Mouse (Mus musculus) layer of hippocampus, postnatal 36 days (tissue): Measurements from ENCODE around the gene Olfr288. TPM values are rescaled to one million over a fixed set of nuclear protein-coding genes. Genes with fewer than 3 reads are reported as not detected.

ENCODE experiments used
- DNase-seq, 2 experiments: peaks; one replicate each; pipeline ENCODE4 v3.0.0; 2022
- total RNA-seq, 2 experiments: library from RNA; stranded (reverse); gene quantifications; 2 replicates each; pipeline ENCODE4 v1.2.3; 2021

The Olfr288 gene
- total RNA-seq: under 1 TPM; 0.18 to 0.40 TPM

GRCm38 (mm10) chr15:98195442-98195841 is at the start of gene Olfr288:
Olfr288 (minus strand) TSS chr15:98195542.
- DNase-seq: no peak

DNA sequence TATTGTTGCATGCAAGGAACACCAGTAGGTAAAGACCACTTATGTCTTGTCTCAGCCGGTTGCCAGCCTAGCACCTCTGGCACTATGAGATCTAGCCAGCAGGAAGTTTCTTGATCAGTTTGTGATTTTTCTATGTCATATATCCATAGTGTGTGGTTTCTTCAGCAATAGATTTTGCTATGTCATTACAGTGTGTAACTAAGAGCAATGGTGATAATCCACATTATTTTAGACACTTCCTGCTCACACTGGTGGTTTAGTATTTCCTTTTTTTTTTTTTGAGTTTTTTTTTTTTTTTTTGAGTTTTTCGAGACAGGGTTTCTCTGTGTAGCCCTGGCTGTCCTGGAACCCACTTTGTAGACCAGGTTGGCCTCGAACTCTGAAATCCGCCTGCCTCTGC is 40.1 kb upstream of the Olfr288 start:
- no peak for DNase-seq

- DNase-seq: no peak
These were observed 39.0 kb upstream of the Olfr288 start, which contains the start of gene Olfr286 for GRCm38 (mm10) chr15:98234350-98234749. Olfr286 (minus strand) TSS chr15:98234450.

GRCm38 (mm10) chr15:98226096-98226495 is 30.8 kb upstream of the Olfr288 start:
- DNase-seq: no peak

DNA sequence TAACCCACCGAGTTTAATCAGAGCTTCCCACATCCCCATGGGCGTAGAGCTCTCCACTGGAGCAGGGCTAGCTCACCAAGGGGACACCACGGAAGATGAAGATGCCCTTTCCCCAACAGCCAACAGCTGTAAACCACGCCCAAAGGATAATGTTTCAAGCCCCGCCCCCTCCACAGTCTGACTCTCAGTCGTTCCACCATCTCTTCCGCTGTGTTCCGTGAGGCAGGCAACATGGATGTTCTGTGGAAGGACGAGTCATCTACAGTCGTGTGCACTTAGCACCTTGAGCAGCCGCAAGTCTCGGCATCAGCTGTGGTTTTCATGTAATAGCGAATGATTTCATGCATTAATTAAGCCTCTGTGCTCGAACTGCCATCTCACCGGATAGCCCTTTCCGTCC is 30.3 kb upstream of the Olfr288 start:
- DNase-seq: no peak

- DNase-seq: no peak
These were observed 27.0 kb upstream of the Olfr288 start for GRCm38 (mm10) chr15:98222377-98222776.

DNA sequence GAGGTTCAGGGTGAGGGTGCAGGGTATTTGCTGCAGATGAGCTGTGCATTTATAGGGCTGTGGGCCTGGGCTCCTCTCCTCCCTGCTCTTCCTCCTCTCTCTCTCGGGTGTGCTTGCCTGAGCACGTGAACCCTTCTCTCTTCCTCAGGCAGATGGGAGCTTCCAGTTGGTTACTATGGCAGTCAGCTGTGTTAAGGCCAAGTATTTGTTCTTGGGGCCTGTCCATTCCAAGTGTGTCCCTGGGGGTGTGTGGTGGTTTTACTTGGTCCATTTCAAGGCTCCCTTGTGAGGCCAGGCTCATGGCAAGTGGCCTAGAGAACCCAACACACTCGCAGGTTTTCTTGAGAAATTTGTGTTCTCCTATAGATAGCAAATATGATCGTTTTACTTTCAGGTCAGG is 25.5 kb upstream of the Olfr288 start, which contains the start of the genes Gm44579 and Olfr287:
TSS of gene Gm44579 (minus strand) at position 101 of the 400 bp plus-strand sequence.
TSS of gene Olfr287 (minus strand) at position 180 of the 400 bp plus-strand sequence.
- no peak for DNase-seq

GRCm38 (mm10) chr15:98214130-98214529 is 18.8 kb upstream of the Olfr288 start:
- DNase-seq: no peak

DNA sequence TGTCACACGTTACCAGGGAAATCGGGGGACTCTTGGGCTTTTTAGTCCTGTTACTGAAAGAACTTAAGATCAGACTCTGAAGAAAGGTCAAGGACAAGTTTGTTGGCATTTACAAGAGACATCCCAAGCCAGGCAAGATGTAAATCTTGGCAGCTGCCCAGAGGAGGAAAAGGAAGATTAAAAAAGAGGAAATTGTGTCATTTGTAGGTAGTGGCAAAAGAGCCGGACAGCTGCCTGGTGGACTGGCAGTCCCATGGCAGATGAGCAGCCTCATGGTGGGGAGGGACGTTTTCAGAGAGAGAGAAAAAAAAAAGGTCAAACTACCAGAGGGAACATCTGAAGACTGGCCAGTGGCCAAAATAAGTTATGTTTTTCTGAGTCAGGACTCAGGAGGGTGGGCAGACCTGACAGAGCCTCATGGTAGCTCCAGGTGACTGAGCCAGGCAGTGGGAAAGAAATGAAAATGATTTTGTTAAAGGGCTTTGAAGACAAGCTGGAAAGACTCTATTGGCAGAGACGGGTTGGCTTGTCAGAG is 18.1 kb upstream of the Olfr288 start:
- no peak for DNase-seq

DNA sequence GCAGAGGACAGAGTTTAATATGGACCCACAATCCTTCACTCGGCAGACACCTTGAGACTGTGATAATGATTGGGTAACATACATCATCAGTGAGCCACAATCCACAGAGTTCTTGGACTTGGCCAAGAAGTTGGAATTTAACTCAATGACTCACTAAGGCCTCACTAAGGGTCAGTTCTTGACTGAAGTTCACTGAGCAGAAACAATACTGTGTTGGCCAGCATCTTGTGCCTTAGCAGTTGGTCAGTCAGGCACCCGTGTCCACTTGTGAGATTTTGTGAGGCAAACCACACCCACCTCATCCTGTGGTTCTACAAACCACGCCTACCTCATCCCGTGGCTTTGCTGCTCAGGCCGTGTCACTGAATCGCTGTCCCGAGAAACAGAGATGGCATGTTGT is 14.3 kb upstream of the Olfr288 start:
- DNase-seq: no peak

- no peak for DNase-seq
These were observed 10.9 kb downstream of the Olfr288 start for GRCm38 (mm10) chr15:98184456-98184855.

DNA sequence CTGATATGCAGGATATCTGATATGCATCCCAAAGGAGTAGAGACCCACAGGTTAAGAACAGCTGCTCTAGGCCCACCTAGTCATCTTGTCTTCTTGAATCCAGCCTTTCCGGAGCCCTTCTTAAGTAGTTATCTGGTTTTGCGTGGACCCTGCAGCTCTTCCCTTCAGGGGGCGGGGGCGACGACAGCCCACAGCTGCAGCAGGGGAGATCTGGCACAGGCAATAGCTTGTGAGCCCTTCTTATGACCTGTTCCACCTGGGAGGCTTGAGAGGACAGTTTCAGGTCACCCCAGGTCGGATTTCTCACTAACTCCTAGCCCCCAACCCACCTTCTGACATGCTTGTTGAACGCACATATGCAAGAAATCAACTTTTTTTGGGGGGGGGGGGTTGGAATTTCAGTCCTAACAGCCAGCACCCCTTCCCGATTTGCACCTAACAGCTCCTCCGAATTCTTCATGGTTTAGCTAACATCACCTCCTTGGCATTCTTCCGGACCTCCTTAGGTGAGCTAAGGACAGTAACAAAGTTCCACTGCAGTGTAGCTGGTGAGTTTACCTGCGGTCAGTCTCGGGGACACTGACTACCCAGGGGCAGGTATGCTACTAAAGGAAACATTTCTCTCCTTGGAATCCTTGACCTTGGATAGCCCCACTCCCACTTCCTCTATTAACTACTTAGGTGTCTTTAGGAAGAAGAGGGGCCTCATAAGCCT is 13.3 kb downstream of the Olfr288 start:
- DNase-seq: no peak

DNA sequence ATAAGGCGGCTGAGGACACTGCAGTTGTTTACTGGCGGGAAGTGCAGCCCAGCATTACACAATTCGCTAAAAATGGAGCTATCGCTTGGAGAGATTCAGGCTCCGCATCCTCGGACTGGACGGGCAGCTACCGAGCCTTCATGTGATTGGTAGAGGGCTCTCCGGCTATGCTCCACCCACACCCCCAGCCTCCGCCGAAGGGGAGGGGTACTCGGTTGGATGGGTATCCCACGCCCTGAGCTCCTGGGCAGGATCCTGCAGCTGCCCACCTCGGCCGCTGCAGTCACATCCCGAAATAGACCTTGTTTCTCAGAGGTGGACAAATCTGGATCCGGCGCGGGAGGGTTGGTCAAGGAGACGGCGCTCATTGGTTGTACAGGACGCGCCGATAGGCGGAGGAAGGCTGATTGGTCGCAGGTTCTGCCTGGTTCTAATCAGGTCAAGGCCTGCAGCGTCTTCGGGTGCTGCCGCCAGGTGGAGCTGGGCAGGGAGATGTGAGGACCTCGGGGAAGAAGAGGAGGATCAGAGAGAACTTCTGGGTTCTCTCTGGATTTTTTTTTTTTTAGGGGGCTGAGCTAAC is 14.1 kb downstream of the Olfr288 start:
- DNase-seq: peak; percentile 85 to 89

- no peak for DNase-seq
These were observed 14.7 kb downstream of the Olfr288 start for GRCm38 (mm10) chr15:98180567-98181131.

DNA sequence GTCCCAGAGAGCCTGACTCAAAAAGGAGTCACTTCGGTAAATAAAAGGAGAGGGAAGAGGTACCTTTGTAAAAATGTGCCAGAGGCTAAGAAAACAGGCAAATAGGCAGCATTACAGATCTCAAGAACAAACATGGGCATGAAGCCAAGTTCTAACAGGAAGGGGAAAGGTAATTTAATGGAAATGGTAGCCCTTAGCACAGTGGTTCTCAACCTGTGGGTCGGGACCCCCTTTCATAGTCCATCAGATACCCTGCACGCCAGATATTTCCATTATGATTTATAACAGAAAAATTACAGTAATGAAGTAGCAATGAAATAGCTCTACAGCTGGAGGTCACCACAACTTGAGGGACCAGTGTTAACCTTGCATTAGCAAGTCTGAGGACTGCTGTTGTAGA is 18.0 kb downstream of the Olfr288 start:
- no peak for DNase-seq

- DNase-seq: peak; percentile 65 to 66
These were observed 21.5 kb downstream of the Olfr288 start for GRCm38 (mm10) chr15:98173821-98174220.

DNA sequence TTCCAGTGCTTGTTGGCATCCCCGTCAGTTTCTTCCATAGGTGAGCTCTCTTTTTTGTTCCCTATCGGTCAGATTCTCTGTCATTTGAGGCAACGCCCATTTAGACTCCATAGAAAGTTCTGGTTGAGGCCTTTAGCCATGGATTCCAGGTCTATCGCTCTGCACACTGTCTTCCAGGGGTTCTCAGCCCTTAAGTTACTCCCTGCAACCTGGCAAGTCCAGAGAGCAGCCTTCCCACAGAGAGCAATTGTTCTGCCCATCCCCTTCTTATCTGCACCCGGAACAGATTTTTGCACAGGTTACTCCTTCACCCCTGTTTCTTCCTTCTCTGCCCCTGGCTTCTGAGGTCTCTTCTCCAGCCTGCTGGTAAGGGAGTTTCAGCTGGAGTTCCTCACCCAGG is 23.2 kb downstream of the Olfr288 start:
- DNase-seq: no peak

DNA sequence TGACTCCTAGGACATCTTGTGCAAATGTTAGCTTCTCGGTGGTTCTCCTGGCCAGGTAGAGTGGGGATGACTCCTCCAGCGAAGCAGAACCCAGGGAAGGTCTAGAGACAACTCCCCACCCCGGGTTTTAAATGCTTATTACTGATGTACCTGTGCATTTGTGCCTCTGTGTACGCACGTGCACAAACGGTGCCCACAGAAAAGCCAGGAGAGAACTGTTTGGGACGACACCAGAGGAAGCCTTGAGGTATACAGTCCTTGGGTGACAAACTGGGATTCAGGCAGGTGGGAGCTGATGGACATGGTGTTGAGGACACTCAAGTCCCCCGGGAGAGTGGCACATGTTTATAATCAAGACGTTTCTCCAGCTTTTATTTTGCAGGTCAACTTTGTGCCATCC is 24.4 kb downstream of the Olfr288 start:
- DNase-seq: no peak

- DNase-seq: peak; percentile 54 to 62
These were observed 25.0 kb downstream of the Olfr288 start for GRCm38 (mm10) chr15:98170365-98170764.

- peak in 1 of 2 experiments; percentile 13 for DNase-seq
These were observed 26.7 kb downstream of the Olfr288 start for GRCm38 (mm10) chr15:98168622-98169004.

DNA sequence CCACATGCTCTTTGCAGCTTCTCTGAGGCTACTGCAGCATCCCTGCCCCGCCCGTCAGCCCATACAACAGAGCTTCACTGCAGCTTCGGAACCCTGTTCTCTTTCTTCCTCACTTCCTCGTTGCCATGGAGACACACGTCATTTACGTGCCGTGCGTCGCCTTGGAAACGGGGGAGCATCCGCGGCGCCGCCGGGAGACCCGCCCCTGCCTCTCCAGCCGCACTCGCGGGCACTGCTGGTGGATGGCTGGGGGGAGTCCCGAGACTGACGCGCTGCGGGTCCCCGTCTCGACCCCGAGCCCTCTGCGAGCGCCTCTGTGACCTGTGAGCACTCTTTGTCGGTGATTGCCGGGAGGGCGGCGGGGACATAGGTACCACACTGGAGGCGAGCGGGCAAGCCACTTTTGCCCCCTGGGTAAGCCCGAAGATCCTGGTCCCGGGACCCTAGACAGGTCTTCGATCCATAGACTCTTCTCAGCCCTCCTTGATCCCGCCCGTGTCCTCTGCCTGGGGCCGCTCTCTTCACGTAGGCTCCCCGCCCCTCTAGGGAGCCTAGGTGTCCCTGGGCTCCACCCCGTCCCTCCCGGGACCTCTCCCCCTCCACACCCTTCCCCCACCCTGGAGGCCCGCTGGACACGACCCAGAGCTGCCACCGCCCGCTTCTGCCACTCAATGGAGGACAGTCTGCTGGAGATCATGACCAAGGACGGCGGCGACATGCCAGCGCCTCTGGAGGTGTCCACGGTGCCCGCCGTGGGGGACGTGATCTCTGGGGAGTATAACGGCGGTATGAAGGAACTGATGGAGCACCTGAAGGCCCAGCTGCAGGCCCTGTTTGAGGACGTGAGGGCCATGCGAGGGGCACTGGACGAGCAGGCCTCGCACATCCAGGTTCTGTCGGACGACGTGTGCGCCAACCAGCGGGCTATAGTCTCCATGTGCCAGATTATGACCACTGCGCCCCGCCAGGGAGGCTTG is 27.4 kb downstream of the Olfr288 start:
- peak; percentile 90 to 91 for DNase-seq

DNA sequence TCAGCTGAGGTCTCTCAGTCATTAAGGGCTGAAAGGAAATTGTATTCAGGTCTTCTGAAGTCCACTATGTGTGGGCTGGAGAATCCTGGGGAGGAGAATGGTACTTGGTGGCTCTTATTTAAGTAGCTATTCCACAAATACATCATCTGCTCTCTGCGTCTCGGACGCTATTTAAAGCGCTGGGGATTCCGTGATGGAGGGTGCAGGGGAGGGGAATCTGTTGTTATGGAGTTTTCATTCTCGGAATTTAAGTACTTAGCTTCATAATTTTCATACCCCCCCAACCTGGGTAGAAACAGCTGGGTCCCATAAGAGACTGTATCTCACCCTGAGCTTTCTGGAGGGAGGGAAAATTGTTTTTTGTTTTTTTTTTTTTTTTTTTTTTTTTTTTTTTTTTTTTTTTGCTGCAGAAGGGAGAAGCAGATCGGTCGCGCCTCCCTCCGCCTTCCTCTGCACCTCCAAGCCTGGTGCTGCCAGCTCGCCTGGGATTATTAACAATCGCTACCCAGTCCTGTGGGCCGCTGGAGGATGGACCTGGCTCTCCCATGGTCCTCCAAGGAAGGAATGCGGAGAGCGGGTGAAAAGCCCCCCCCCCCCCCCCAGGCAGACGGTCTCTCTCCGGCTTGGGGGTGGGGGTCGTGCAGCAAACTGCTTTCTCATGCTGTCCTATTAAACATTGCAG is 28.2 kb downstream of the Olfr288 start, which contains the start of gene Ccdc184:
TSS of gene Ccdc184 (plus strand) at position 196 of the 682 bp plus-strand sequence.
- no peak for DNase-seq
